Mouse (Mus musculus) CH12.LX (cell line): ENCODE results near the gene Clcn1. TPM values are rescaled to one million over a fixed set of nuclear protein-coding genes. Genes with fewer than 3 reads are reported as not detected.

Experiments used
- DNase-seq: peaks from one replicate; pipeline ENCODE4 v3.0.0-alpha.2; 2013; ENCODE audit errors: extremely low read depth
- H3K27ac ChIP-seq: 2 replicates; pipeline ENCODE4 v1.5.1; 2012; ENCODE audit warnings: low read depth, mild to moderate bottlenecking, control low read depth, moderate library complexity; ENCODE audit not compliant: insufficient read depth
- H3K27me3 ChIP-seq: replicated peaks from 2 replicates; pipeline ENCODE3; 2012; ENCODE audit warnings: inconsistent platforms
- H3K36me3 ChIP-seq, 2 experiments: replicated peaks in 1 of 2; 2 replicates each; pipeline versions ENCODE3 to v1.6.1; 2012; ENCODE audit warnings: inconsistent platforms in 1 of 2, low read length in 1 of 2, mild to moderate bottlenecking in 1 of 2, mixed read lengths in 1 of 2, moderate library complexity in 1 of 2; ENCODE audit not compliant: control insufficient read depth in 1 of 2, insufficient read depth in 1 of 2
- H3K4me1 ChIP-seq, 2 experiments: 2 replicates each; pipeline ENCODE4 v1.6.1; 2012; ENCODE audit warnings: inconsistent platforms in 1 of 2, moderate library complexity in 1 of 2; ENCODE audit not compliant: insufficient read depth in 2 of 2, control insufficient read depth in 1 of 2
- H3K4me2 ChIP-seq: 2 replicates; pipeline ENCODE4 v1.6.1; 2012; ENCODE audit warnings: low read depth, mild to moderate bottlenecking, control low read depth; ENCODE audit not compliant: poor library complexity, insufficient read depth, severe bottlenecking
- H3K4me3 ChIP-seq, 3 experiments: fragments of 150-350 bp in 1 of 3; sonication (generic) in 1 of 3; replicated peaks in 1 of 3; 2 replicates each; pipeline versions ENCODE3 to v1.5.1; 2011 to 2012; ENCODE audit warnings: low read depth in 2 of 3, low read length in 2 of 3, mild to moderate bottlenecking in 2 of 3, moderate library complexity in 2 of 3, control low read depth in 1 of 3, improper control_type of control experiment in 1 of 3, inconsistent platforms in 1 of 3, mixed read lengths in 1 of 3; ENCODE audit not compliant: poor library complexity in 1 of 3
- H3K79me2 ChIP-seq: replicated peaks from 2 replicates; pipeline ENCODE4 v1.6.1; 2012; ENCODE audit warnings: mild to moderate bottlenecking, moderate library complexity; ENCODE audit not compliant: control insufficient read depth, poor library complexity, insufficient read depth, severe bottlenecking; ENCODE audit errors: extremely low read depth
- H3K9ac ChIP-seq: 2 replicates; pipeline ENCODE4 v1.6.1; 2012; ENCODE audit warnings: low read depth, mild to moderate bottlenecking, control low read depth, moderate library complexity; ENCODE audit not compliant: insufficient read depth
- H3K9me3 ChIP-seq: replicated peaks from 2 replicates; pipeline ENCODE3; 2012; ENCODE audit warnings: low read length, inconsistent platforms, mixed read lengths
- CHD2 ChIP-seq: IDR thresholded peaks from 2 replicates; pipeline ENCODE4 v1.6.1; 2011; ENCODE audit warnings: low read length, improper control_type of control experiment
- EP300 ChIP-seq: IDR thresholded peaks from 2 replicates; pipeline ENCODE4 v1.6.1; 2011; ENCODE audit warnings: low read length, improper control_type of control experiment
- ETS1 ChIP-seq: conservative IDR thresholded peaks from 2 replicates; pipeline ENCODE4 v1.6.1; 2012; ENCODE audit warnings: low read depth, mild to moderate bottlenecking, inconsistent platforms, low read length, improper control_type of control experiment, moderate library complexity
- GABPA ChIP-seq: IDR thresholded peaks from 2 replicates; pipeline ENCODE4 v1.6.1; 2012; ENCODE audit warnings: low read depth, low read length, improper control_type of control experiment, inconsistent platforms; ENCODE audit not compliant: insufficient replicate concordance
- HCFC1 ChIP-seq: IDR thresholded peaks from 2 replicates; pipeline ENCODE4 v1.6.1; 2012; ENCODE audit warnings: low read depth, mild to moderate bottlenecking, inconsistent platforms, low read length, improper control_type of control experiment
- IRF4 ChIP-seq: IDR thresholded peaks from 2 replicates; pipeline ENCODE4 v1.6.1; 2014; ENCODE audit warnings: low read depth, mild to moderate bottlenecking, inconsistent platforms, low read length, improper control_type of control experiment
- JUN ChIP-seq: IDR thresholded peaks from 2 replicates; pipeline ENCODE4 v1.6.1; 2011; ENCODE audit warnings: low read depth, mild to moderate bottlenecking, low read length, improper control_type of control experiment, moderate library complexity; ENCODE audit not compliant: insufficient read depth
- MAFK ChIP-seq: IDR thresholded peaks from 2 replicates; pipeline ENCODE4 v1.6.1; 2011; ENCODE audit warnings: low read length, improper control_type of control experiment; ENCODE audit not compliant: insufficient replicate concordance
- MEF2A ChIP-seq: IDR thresholded peaks from 2 replicates; pipeline ENCODE4 v1.6.1; 2014; ENCODE audit warnings: low read depth, mild to moderate bottlenecking, inconsistent platforms, low read length, improper control_type of control experiment, borderline replicate concordance
- MXI1 ChIP-seq: IDR thresholded peaks from 2 replicates; pipeline ENCODE4 v1.6.1; 2011; ENCODE audit warnings: mild to moderate bottlenecking, low read depth, low read length, improper control_type of control experiment
- MYC ChIP-seq: IDR thresholded peaks from 2 replicates; pipeline ENCODE4 v1.6.1; 2011; ENCODE audit warnings: low read depth, mild to moderate bottlenecking, improper control_type of control experiment, low read length
- NELFE ChIP-seq: IDR thresholded peaks from 2 replicates; pipeline ENCODE4 v1.6.1; 2011; ENCODE audit warnings: low read depth, low read length, improper control_type of control experiment
- NRF1 ChIP-seq: IDR thresholded peaks from 2 replicates; pipeline ENCODE4 v1.6.1; 2014; ENCODE audit warnings: low read depth, mild to moderate bottlenecking, inconsistent platforms, low read length, improper control_type of control experiment, moderate library complexity
- PAX5 ChIP-seq: IDR thresholded peaks from 2 replicates; pipeline ENCODE4 v1.6.1; 2012; ENCODE audit warnings: low read length, inconsistent platforms, mixed read lengths
- POLR2A ChIP-seq: IDR thresholded peaks from 2 replicates; pipeline ENCODE4 v1.6.1; 2011; ENCODE audit warnings: low read depth, mild to moderate bottlenecking, improper control_type of control experiment, low read length
- POLR2AphosphoS2 ChIP-seq: IDR thresholded peaks from 2 replicates; pipeline ENCODE4 v1.6.1; 2011; ENCODE audit warnings: low read depth, low read length, improper control_type of control experiment
- SIN3A ChIP-seq: IDR thresholded peaks from 2 replicates; pipeline ENCODE4 v1.6.1; 2012; ENCODE audit warnings: low read length, improper control_type of control experiment, inconsistent platforms
- SMC3 ChIP-seq: IDR thresholded peaks from 2 replicates; pipeline ENCODE4 v1.6.1; 2011; ENCODE audit warnings: low read depth, low read length, improper control_type of control experiment
- TCF12 ChIP-seq: IDR thresholded peaks from 2 replicates; pipeline ENCODE4 v1.6.1; 2014; ENCODE audit warnings: low read depth, mild to moderate bottlenecking, inconsistent platforms, low read length, improper control_type of control experiment
- USF1 ChIP-seq: IDR thresholded peaks from 2 replicates; pipeline ENCODE4 v1.6.1; 2014; ENCODE audit warnings: low read depth, mild to moderate bottlenecking, inconsistent platforms, low read length, improper control_type of control experiment
- ZKSCAN1 ChIP-seq: IDR thresholded peaks from 2 replicates; pipeline ENCODE4 v1.6.1; 2012; ENCODE audit warnings: low read depth, inconsistent platforms, low read length, improper control_type of control experiment, borderline replicate concordance
- ZMIZ1 ChIP-seq: IDR thresholded peaks from 2 replicates; pipeline ENCODE4 v1.6.1; 2012; ENCODE audit warnings: low read depth, mild to moderate bottlenecking, inconsistent platforms, low read length, improper control_type of control experiment
- ZNF384 ChIP-seq: IDR thresholded peaks from 2 replicates; pipeline ENCODE4 v1.6.1; 2012; ENCODE audit warnings: low read depth, low read length, improper control_type of control experiment, inconsistent platforms
- dilution Hi-C: fragments of 300-500 bp; cut with MboI; formaldehyde crosslinking; loops from 2 replicates; pipeline ENCODE4 v1.14.3; 2020; ENCODE audit warnings: low sequenced_read_pairs; ENCODE audit not compliant: extremely low pct_unique_long_range_greater_than_20kb, extremely low pct_ligation_motif_present
- in situ Hi-C: fragments of 300-500 bp; cut with MboI; formaldehyde crosslinking; loops from 3 replicates; pipeline ENCODE4 v1.14.3; 2019; ENCODE audit warnings: low sequenced_read_pairs, low pct_ligation_motif_present, low pct_unique_long_range_greater_than_20kb, mixed read lengths
- polyA plus RNA-seq: library from polyadenylated mRNA; unstranded; fragments of >175 nt; gene quantifications from 2 replicates; pipeline ENCODE4 v1.2.1, GENCODE M21; 2012; ENCODE audit warnings: low read depth; ENCODE audit not compliant: insufficient read length
- total RNA-seq, 2 experiments: library from RNA; depleted of rRNA; stranded (reverse); fragments of 300-350 nt in 1 of 2; fragments of >200 nt in 1 of 2; gene quantifications; 2 replicates each; pipeline ENCODE4 v1.2.3; 2012 to 2014

Gene Clcn1
- total and polyA plus RNA-seq, 3 experiments, result 0.04 to 0.50 (median 0.08) TPM

- peaks cover 5% of the 10 kb centered on the region; the same call in 1 of the 2 replicates for H3K79me2 ChIP-seq
- H3K9me3 ChIP-seq, result no peaks in the 10 kb centered on the region
- H3K36me3 ChIP-seq, result no peaks in the 10 kb centered on the region
- in situ Hi-C loops, result no loop called here
- H3K27me3 ChIP-seq, result no peaks in the 10 kb centered on the region
- no peak for DNase-seq
- TF ChIP-seq POLR2AphosphoS2, result no peak
- no peak for TF ChIP-seq IRF4
- TF ChIP-seq JUN, result no peak
- TF ChIP-seq ZKSCAN1, result no peak
- TF ChIP-seq ZMIZ1, result no peak
- no peak for TF ChIP-seq ETS1
- TF ChIP-seq NRF1, result no peak
- no peak for TF ChIP-seq SIN3A
- TF ChIP-seq NELFE, result no peak
- no peak for TF ChIP-seq CHD2
- TF ChIP-seq EP300, result no peak
- no peak for TF ChIP-seq MXI1
- TF ChIP-seq MYC, result no peak
- TF ChIP-seq PAX5, result no peak
- TF ChIP-seq USF1, result no peak
- TF ChIP-seq POLR2A, result no peak
- no peak for TF ChIP-seq GABPA
- TF ChIP-seq MEF2A, result no peak
- no peak for TF ChIP-seq ZNF384
- no peak for TF ChIP-seq HCFC1
- H3K4me1 ChIP-seq, result peaks cover 0 to 9% of the 10 kb centered on the region in 2 experiments; a peak in 1 of 4 replicates
- H3K4me2 ChIP-seq, result no peak overlapping the region
- no peak overlapping the region for H3K27ac ChIP-seq
- no peak overlapping the region for H3K4me3 ChIP-seq
- no peak overlapping the region for H3K9ac ChIP-seq
- dilution Hi-C loops, result no loop called here
Measured at GRCm38 (mm10) chr6:42260430-42260829, 26.1 kb upstream of the Clcn1 start.

DNA sequence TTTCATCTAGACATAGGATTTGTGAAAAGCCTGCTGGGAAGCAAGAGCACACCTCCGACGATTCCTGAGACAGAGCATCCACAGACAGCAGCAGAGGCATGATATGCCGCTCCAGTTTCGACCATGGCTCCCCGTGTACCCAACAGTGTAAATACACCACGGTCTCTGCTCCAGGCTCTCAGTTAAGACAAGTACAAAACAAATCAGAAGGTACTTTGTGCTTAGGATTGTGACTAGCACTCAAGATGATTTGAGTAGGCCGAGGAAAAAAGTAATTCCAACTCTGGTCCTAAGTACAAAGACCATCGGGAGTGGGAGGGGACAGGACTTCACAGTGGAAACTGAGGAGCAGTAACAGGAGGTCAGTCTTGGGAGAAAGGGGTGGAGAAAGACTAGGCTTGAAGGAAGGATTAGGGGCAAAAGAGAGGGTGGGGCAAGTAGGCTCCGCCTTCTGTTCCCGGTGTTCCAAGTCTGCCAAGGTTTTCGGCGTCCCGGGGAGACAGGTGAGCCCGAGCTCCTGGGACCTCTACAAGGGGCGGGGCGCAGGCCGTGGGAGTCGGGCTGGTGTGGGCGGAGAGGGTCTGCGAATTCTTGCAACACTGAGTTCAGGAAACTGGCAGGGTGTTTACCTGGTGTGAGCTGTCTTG, 24.8 kb upstream of the Clcn1 start, which contains the start of gene Tmem139:
Gene Tmem139, plus strand, starts transcription at position 447 of the 647 bp plus-strand sequence.
- no peak within 1 kb of the TSS for H3K9ac ChIP-seq
- in situ Hi-C loops, result no loop called here

More for the DNA sequence above, 24.8 kb upstream of the Clcn1 start, which contains the start of gene Tmem139:
- peaks cover 12% of the 10 kb centered on the region for H3K79me2 ChIP-seq
- no peak for TF ChIP-seq TCF12
- TF ChIP-seq SMC3, result no peak
- TF ChIP-seq SIN3A, result no peak
- no peak for TF ChIP-seq POLR2A
- no peak for TF ChIP-seq MAFK
- dilution Hi-C loops, result no loop called here
- peaks cover 0 to 13% of the 10 kb centered on the region in 2 experiments; a peak in 2 of 4 replicates for H3K4me1 ChIP-seq
- DNase-seq, result no peak
- no peak within 1 kb of the TSS for H3K4me2 ChIP-seq
- no peak within 1 kb of the TSS for H3K27ac ChIP-seq
- no peaks in the 10 kb centered on the region for H3K36me3 ChIP-seq
- H3K4me3 ChIP-seq, result no peak within 1 kb of the TSS
- H3K27me3 ChIP-seq, result no peaks in the 10 kb centered on the region
- no peaks in the 10 kb centered on the region for H3K9me3 ChIP-seq
